Mouse (Mus musculus) G1E-ER4 (cell line): ENCODE measurements around the gene Il17rc. TPM values are rescaled to one million over a fixed set of nuclear protein-coding genes. Genes with fewer than 3 reads are reported as not detected.

Experiments used
- GATA1 ChIP-seq: IDR thresholded peaks from one replicate; pipeline ENCODE4 v1.8.0; 2012; ENCODE audit warnings: low read length, inconsistent platforms
- polyA plus RNA-seq: library from polyadenylated mRNA; stranded (reverse); fragments of >175 nt; gene quantifications from 2 replicates; pipeline ENCODE4 v1.2.3, GENCODE M21; 2012

The Il17rc gene
- polyA plus RNA-seq, 1 experiment, result 0.83 TPM

DNA sequence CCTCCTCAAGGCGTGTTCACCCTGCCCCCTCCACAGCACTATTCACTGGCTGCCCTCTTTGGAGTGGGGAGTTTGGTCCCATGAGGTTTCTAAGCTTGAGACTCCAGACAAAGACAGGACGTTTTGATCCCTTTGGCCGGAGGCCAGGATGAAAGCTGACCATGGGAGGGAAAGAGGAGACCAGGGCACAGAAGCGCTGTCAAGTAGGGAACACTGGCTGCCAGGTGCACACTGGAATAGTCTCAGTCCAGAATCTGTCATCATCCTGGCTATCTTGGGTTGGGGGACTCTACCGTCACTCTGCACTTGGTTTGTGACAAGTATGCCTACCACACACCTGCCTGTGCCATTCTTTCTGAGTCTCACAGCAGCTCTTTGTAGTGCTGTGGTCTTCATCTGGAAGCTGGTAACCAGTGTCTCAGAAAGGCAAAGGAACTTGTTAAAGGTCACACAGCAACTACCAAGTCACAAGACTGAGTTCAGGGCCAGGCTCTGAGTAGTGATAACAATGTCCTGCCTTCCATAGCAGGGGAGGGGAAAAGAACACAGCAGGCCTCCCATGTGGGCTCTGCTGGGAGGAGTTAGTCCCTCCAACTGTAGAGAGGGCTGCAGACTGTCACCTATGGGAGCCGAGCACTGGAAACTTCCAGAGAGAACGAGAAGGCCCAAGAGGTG, 37.2 kb downstream of the Il17rc start:
- TF ChIP-seq GATA1, result no peak

DNA sequence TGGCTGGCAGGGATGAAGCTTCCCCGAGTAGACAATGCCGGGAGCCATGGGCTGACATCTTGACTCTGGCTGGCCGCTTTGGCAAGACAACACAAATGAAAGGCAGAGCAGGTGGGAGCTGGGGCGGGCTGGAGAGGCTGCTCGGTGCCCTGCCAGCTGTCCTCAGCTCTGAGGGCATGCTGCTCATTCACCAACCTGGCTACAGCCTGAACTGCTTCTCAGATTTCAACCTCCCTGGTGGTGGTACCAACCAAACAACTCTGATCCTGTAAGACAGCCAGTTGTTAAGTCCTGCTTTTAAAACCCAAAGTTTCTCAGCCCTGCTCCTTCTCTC, 37.7 kb downstream of the Il17rc start:
- no peak for TF ChIP-seq GATA1

DNA sequence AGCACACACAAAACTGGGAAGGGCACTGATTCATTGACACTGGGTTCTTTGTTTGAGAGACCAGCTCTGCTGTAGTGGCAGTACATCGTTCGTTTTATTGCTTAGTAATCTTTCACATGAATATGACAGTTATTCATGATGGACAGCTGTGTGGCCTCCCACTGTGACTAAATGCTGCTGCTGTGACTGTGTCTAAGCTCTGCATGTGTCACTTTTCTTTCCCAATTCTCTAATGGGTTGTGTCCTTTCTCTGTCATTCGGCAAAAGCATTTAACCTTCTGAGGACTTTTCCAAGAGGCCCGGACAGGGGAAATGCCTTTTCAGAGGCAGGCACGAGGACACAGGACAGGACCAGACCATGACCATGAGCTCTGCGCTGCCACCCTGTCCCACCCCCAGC, 42.7 kb downstream of the Il17rc start:
- no peak for TF ChIP-seq GATA1

GRCm38 (mm10) chr6:113514600-113514999, 43.4 kb downstream of the Il17rc start:
- no peak for TF ChIP-seq GATA1

- no peak for TF ChIP-seq GATA1
These were observed 46.3 kb downstream of the Il17rc start for GRCm38 (mm10) chr6:113517434-113518080.

- TF ChIP-seq GATA1, result no peak
These were observed 51.1 kb downstream of the Il17rc start for GRCm38 (mm10) chr6:113522310-113522709.

- no peak for TF ChIP-seq GATA1
These were observed 52.2 kb downstream of the Il17rc start for GRCm38 (mm10) chr6:113523420-113523819.

GRCm38 (mm10) chr6:113530932-113531839, 60.0 kb downstream of the Il17rc start, which contains the start of the genes Emc3 and Fancd2:
Gene Emc3 (minus strand): TSS chr6:113531652.
Gene Fancd2 (plus strand): TSS chr6:113531682.
- TF ChIP-seq GATA1, result no peak

- TF ChIP-seq GATA1, result no peak
These were observed 60.7 kb downstream of the Il17rc start for GRCm38 (mm10) chr6:113531840-113532404.

Other genes starting within 250 kb of the Il17rc start
- gene Mtmr14, start 233.6 kb upstream of the Il17rc start, polyA plus RNA-seq, result 45.1 and 53.0 TPM in 2 replicates
- 0.33 and 0.51 TPM in 2 replicates for gene Cpne9, start 189.1 kb upstream of the Il17rc start, polyA plus RNA-seq
- 30.4 and 39.0 TPM in 2 replicates for gene Brpf1, start 164.3 kb upstream of the Il17rc start, polyA plus RNA-seq
- 12.6 and 18.1 TPM in 2 replicates for gene Ogg1, start 144.5 kb upstream of the Il17rc start, polyA plus RNA-seq
- not detected in 2 replicates for gene Camk1, start 127.4 kb upstream of the Il17rc start, polyA plus RNA-seq
- 78.7 and 104 TPM in 2 replicates for gene Tada3, start 93.5 kb upstream of the Il17rc start, polyA plus RNA-seq
- 238 and 292 TPM in 2 replicates for gene Arpc4, start 93.3 kb upstream of the Il17rc start, polyA plus RNA-seq
- gene Ttll3, start 82.2 kb upstream of the Il17rc start, polyA plus RNA-seq, result 4.8 and 6.1 TPM in 2 replicates
- 159 and 183 TPM in 2 replicates for gene Rpusd3, start 52.1 kb upstream of the Il17rc start, polyA plus RNA-seq
- gene Cidec, start 35.7 kb upstream of the Il17rc start, polyA plus RNA-seq, result not detected in 2 replicates
- gene Jagn1, start 28.9 kb upstream of the Il17rc start, polyA plus RNA-seq, result 8.3 and 11.9 TPM in 2 replicates
- gene Il17re, start 12.9 kb upstream of the Il17rc start, polyA plus RNA-seq, result not detected in 2 replicates
- 29.3 and 34.5 TPM in 2 replicates for gene Creld1, start 11.9 kb downstream of the Il17rc start, polyA plus RNA-seq
- gene Prrt3, start 30.5 kb downstream of the Il17rc start, polyA plus RNA-seq, result not detected in 2 replicates
- 29.5 and 38.6 TPM in 2 replicates for gene Emc3, start 60.2 kb downstream of the Il17rc start, polyA plus RNA-seq
- gene Fancd2, start 60.3 kb downstream of the Il17rc start, polyA plus RNA-seq, result 0.94 and 1.4 TPM in 2 replicates
- gene Fancd2os, start 129.3 kb downstream of the Il17rc start, polyA plus RNA-seq, result not detected in 2 replicates
- 29.9 and 32.0 TPM in 2 replicates for gene Brk1, start 133.3 kb downstream of the Il17rc start, polyA plus RNA-seq
- gene Vhl, start 152.5 kb downstream of the Il17rc start, polyA plus RNA-seq, result 8.6 and 9.1 TPM in 2 replicates
- 14.3 and 15.4 TPM in 2 replicates for gene Irak2, start 167.0 kb downstream of the Il17rc start, polyA plus RNA-seq
- 42.7 and 55.8 TPM in 2 replicates for gene Tatdn2, start 225.6 kb downstream of the Il17rc start, polyA plus RNA-seq
- gene Ghrl, start 248.5 kb downstream of the Il17rc start, polyA plus RNA-seq, result 0.42 TPM in 1 of 2 replicates, not detected in the other